Mouse (Mus musculus) embryonic stem cell, embryonic (primary cell): Measurements from ENCODE around the gene A730049H05Rik.

Experiments used
- CTCF ChIA-PET, 4 experiments: fragments of 300-600 bp in 2 of 4; fragments of 350-600 bp in 2 of 4; sonication (Branson Sonifier 250); formaldehyde crosslinking; loops; one replicate each; lab custom pipeline; 2022; ENCODE audit warnings: inconsistent platforms in 2 of 4; lab: Charles Lee
- POLR2A ChIA-PET, 4 experiments: fragments of 300-600 bp in 2 of 4; fragments of 350-600 bp in 2 of 4; sonication (Branson Sonifier 250); formaldehyde crosslinking; loops; one replicate each; lab custom pipeline; 2022; ENCODE audit warnings: antibody characterized with exemption in 4 of 4, inconsistent platforms in 1 of 4; lab: Charles Lee

The A730049H05Rik gene

DNA sequence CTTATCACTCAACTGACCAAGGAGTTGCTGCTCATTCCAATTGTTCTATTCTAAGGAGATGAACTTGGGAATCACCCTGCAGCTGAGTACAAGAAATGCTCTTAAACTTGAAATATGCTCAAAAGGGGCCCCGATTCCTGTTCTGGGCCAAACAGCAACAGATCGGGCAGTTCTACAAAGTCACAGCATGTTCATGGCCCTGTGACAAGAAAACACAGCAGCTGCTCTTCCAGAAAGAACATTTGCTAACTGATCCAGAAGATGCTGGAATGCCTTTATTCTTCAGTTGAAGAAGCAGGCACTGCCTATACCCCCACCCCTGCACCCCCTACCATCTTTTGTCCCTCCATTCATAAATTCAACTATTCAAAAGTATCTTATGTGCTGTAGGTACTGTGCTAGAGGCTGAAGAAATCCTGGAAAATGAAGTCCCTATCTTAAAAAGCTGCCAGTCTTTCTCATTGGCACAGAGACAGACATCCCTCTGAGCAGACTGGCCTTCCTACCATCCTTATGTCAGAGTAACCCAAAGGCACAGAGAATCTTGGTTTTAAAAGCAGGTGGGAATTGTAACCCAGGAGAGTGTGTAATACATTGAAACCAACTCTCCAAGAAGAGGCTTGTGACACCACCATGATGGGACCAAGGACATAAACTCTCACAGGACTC lies 3.4 kb upstream of the A730049H05Rik start:
- ChIA-PET POLR2A (interaction anchor here in 3 of 4 experiments (0.8 to 2.4 kb wide), 12 partner anchors 8 to 76 kb away, joined by 3 to 11 read pairs (median 6); no protein-coding TSS in a partner anchor), CTCF (interaction anchor here in 1 of 4 experiments (0.9 to 1.5 kb wide), 2 partner anchors 11 to 26 kb away, joined by 3 read pairs; no protein-coding TSS in a partner anchor)

GRCm38 (mm10) chr6:92817661-92818060 lies 1.4 kb downstream of the A730049H05Rik start:
- ChIA-PET CTCF (no interaction called here), POLR2A (interaction anchor here in 2 of 4 experiments (1.0 to 1.8 kb wide), 3 partner anchors 9 to 26 kb away, joined by 3 read pairs; no protein-coding TSS in a partner anchor)

- POLR2A ChIA-PET, result interaction anchor here in 2 of 4 experiments (0.6 to 2.7 kb wide), 6 partner anchors 9 to 20 kb away, joined by 3 to 7 read pairs (median 4); no protein-coding TSS in a partner anchor
- CTCF ChIA-PET, result no interaction called here
Observed at GRCm38 (mm10) chr6:92821606-92822005, 5.3 kb downstream of the A730049H05Rik start.

DNA sequence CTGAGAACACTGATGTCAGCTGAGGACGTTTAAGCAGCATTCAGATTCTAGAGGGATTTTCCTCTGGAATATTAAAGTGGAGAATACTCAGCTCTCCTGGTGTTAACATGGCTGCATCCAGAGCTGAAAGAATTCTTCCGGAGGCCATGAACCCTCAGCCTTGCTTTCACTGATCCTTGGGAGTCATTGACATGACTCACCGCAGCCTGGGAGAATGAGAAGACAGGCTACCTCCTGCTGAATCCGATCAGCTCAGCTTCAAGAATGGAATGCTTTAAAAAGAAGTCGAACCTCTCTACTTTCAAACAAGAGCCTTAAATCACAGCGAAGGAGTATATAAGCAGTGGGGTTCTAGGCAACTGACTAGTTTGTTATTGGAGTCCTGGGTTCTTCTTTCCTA lies 5.7 kb downstream of the A730049H05Rik start:
- POLR2A ChIA-PET, result interaction anchor here in 2 of 4 experiments (1.1 to 2.7 kb wide), 4 partner anchors 10 to 20 kb away, joined by 3 to 7 read pairs (median 4); no protein-coding TSS in a partner anchor

DNA sequence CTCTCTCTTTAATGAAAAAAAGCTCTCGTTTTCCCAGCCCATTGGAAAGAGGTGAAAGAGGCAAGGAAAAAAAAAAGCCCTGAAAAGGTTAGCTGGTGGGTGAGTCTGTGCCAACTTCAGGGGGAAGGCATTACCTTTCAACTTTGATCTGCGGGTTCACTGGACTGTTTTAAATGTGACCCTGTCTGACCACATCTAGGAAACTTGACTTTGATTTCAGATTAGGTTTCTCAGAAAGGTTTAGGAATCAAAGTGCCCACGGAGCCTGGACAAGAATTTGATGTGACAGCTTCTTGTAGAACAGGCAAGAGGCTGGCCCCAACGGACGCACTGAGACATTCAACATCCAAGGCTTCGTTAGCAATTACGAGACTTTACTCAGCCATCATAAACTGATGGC lies 7.7 kb downstream of the A730049H05Rik start:
- ChIA-PET CTCF (interaction anchor here in 1 of 4 experiments (0.6 kb wide), 1 partner anchor 13 kb away, joined by 3 read pairs; no protein-coding TSS in a partner anchor), POLR2A (interaction anchor here in 1 of 4 experiments (0.7 to 10.0 kb wide), 4 partner anchors 8 to 101 kb away, joined by 3 to 81 read pairs (median 3); partner anchors contain the start of gene A730049H05Rik)

More for the DNA sequence above, 5.7 kb downstream of the A730049H05Rik start:
- CTCF ChIA-PET, result no interaction called here

GRCm38 (mm10) chr6:92826561-92826960 lies 10.3 kb downstream of the A730049H05Rik start:
- CTCF ChIA-PET, result interaction anchor here in 1 of 4 experiments (1.1 kb wide), 1 partner anchor 51 kb away, joined by 3 read pairs; no protein-coding TSS in a partner anchor
- POLR2A ChIA-PET, result interaction anchor here in 3 of 4 experiments (0.6 to 10.0 kb wide), 9 partner anchors 9 to 1539 kb away, joined by 3 to 81 read pairs (median 4); partner anchors contain the start of gene A730049H05Rik (in 1 of the 3)

- CTCF ChIA-PET, result no interaction called here
- POLR2A ChIA-PET, result interaction anchor here (0.6 to 10.0 kb wide), 16 partner anchors 8 to 74 kb away, joined by 3 to 81 read pairs (median 4); partner anchors contain the start of gene A730049H05Rik (in 1 of the 4)
Observed at GRCm38 (mm10) chr6:92827360-92827759, 11.1 kb downstream of the A730049H05Rik start.

DNA sequence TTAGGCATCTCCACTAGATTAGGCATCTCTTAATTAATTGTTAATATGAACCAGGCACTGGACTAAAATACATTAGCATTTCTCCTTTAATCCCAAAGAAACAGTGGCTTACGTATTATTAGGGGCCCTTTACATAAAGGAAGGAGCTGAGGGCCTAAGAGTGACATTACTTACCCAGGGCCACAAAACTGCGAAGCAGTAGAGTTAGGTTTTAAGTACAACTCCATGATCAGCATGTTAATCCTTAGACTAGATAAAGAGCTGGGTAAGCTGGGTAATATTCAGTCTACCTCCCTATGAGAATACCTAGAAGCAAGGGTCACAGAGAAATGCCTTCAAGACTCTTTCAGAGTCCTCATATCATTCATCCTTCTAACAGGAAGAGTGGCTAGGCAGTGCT lies 12.9 kb downstream of the A730049H05Rik start:
- ChIA-PET POLR2A (interaction anchor here in 1 of 4 experiments (2.4 to 10.0 kb wide), 3 partner anchors 11 to 17 kb away, joined by 6 to 81 read pairs (median 7); partner anchors contain the start of gene A730049H05Rik), CTCF (no interaction called here)

GRCm38 (mm10) chr6:92831106-92831505 lies 14.8 kb downstream of the A730049H05Rik start:
- ChIA-PET POLR2A (interaction anchor here in 2 of 4 experiments (1.1 to 10.0 kb wide), 2 partner anchors 9 to 11 kb away, joined by 3 to 81 read pairs; no protein-coding TSS in a partner anchor), CTCF (no interaction called here)

- ChIA-PET POLR2A (interaction anchor here in 3 of 4 experiments (0.6 to 8.5 kb wide), 26 partner anchors 8 to 596 kb away, joined by 3 to 81 read pairs (median 4); partner anchors contain the start of gene A730049H05Rik (in 2 of the 3)), CTCF (interaction anchor here in 1 of 4 experiments (0.5 kb wide), 1 partner anchor 55 kb away, joined by 8 read pairs; no protein-coding TSS in a partner anchor)
Observed at GRCm38 (mm10) chr6:92842000-92842399, 25.7 kb downstream of the A730049H05Rik start.

GRCm38 (mm10) chr6:92843474-92843873 lies 27.2 kb downstream of the A730049H05Rik start:
- ChIA-PET POLR2A (interaction anchor here (0.8 to 8.5 kb wide), 17 partner anchors 10 to 746 kb away, joined by 3 to 81 read pairs (median 5); partner anchors contain the start of gene A730049H05Rik (in 1 of the 4)), CTCF (no interaction called here)

DNA sequence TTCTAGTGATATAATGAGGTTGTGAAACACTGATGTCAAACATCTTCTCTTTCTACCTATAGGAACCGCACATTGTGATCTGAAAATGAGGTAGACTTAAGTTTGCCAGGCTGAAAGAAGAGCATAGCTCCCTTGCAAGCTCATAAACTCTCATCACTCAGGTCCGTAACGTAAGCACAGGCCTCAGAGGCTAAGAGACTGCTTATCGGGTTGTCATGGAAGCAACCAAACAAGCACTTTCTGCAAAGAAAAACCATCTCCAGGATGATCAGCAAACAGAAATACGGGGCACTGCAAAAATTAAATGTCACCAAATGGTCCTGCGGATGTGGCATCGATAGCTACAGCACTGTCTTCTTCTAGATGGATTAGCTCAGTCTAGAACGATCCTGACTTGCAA lies 29.6 kb downstream of the A730049H05Rik start:
- CTCF ChIA-PET, result interaction anchor here in 1 of 4 experiments (0.7 kb wide), 1 partner anchor 1811 kb away, joined by 3 read pairs; no protein-coding TSS in a partner anchor
- POLR2A ChIA-PET, result interaction anchor here in 2 of 4 experiments (0.6 to 4.0 kb wide), 8 partner anchors 9 to 94 kb away, joined by 3 to 26 read pairs (median 4); partner anchors contain the start of gene A730049H05Rik (in 1 of the 2)

DNA sequence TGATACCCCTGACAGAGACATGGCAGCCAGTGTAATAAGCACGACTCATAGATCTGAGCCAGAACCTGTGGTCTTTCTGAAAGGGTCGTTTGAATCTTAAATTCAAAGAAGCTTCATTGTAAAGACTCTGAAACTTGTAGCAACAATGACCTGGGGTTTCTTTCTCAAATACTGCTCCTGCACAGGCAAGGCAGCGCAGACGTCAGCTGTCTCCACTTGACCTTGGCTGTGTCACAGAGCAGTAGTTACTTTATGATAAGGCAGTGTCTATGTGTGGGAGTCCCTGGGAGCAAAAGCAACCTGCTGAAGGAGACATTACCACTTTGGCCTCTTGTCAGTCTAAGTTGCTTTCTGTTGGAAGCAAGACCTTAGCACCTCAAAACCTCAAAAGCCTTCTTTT lies 30.3 kb downstream of the A730049H05Rik start:
- ChIA-PET POLR2A (interaction anchor here in 2 of 4 experiments (1.2 to 4.0 kb wide), 5 partner anchors 9 to 35 kb away, joined by 3 to 26 read pairs (median 6); partner anchors contain the start of gene A730049H05Rik (in 1 of the 2)), CTCF (interaction anchor here in 1 of 4 experiments (0.6 kb wide), 1 partner anchor 331 kb away, joined by 3 read pairs; no protein-coding TSS in a partner anchor)

GRCm38 (mm10) chr6:92849208-92849607 lies 32.9 kb downstream of the A730049H05Rik start:
- POLR2A ChIA-PET, result interaction anchor here in 1 of 4 experiments (1.2 to 2.5 kb wide), 3 partner anchors 8 to 45 kb away, joined by 3 to 10 read pairs (median 5); no protein-coding TSS in a partner anchor

GRCm38 (mm10) chr6:92850250-92850649 lies 34.0 kb downstream of the A730049H05Rik start:
- POLR2A ChIA-PET, result interaction anchor here in 2 of 4 experiments (1.1 to 2.5 kb wide), 5 partner anchors 8 to 46 kb away, joined by 3 to 10 read pairs (median 3); no protein-coding TSS in a partner anchor
- CTCF ChIA-PET, result no interaction called here

More at GRCm38 (mm10) chr6:92849208-92849607, 32.9 kb downstream of the A730049H05Rik start:
- CTCF ChIA-PET, result no interaction called here

DNA sequence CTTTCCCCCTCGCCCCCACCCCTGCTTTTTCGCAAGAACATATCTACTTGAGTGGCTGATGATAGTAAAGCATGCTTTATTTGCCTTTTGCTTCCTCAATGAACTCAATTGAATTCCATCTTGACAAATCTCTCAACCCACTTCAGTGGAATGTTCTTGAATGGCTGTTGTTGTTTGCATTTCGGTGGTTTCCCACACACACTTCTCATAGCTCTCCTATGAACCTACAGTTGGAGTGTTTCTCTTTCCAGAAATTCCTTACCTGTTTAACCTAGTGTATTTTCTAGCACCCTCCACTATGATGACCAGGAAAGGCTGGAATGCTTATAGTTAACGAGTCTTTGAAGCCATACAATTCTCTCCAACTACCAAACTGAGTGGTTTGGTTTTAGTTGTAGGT lies 38.6 kb downstream of the A730049H05Rik start:
- ChIA-PET POLR2A (interaction anchor here in 2 of 4 experiments (1.9 to 4.4 kb wide), 3 partner anchors 10 to 52 kb away, joined by 4 to 26 read pairs (median 7); partner anchors contain the start of gene Gm15737 (in 1 of the 2)), CTCF (interaction anchor here in 1 of 4 experiments (0.6 kb wide), 1 partner anchor 68 kb away, joined by 5 read pairs; no protein-coding TSS in a partner anchor)

GRCm38 (mm10) chr6:92857761-92858160 lies 41.5 kb downstream of the A730049H05Rik start:
- POLR2A ChIA-PET, result interaction anchor here in 1 of 4 experiments (0.7 to 1.4 kb wide), 2 partner anchors 42 to 393 kb away, joined by 3 to 4 read pairs; partner anchors contain the start of gene A730049H05Rik

More at GRCm38 (mm10) chr6:92857761-92858160, 41.5 kb downstream of the A730049H05Rik start:
- CTCF ChIA-PET, result no interaction called here
